Mouse (Mus musculus): ENCODE data around the gene Ogdh. TPM values are rescaled to one million over a fixed set of nuclear protein-coding genes. Genes with fewer than 3 reads are reported as not detected.

Ogdh gene
- polyA plus RNA-seq, 1 experiment from 2014 or later = 91.2 TPM

Small RNA genes lying within 50 kb of the gene (microRNA-seq; reads per million reads assigned to microRNA genes)
- 1.2 reads per million for gene Mir7651

Other genes starting within 250 kb of the Ogdh start
- 0.55 and 0.67 TPM in 2 replicates for gene Camk2b, start 225.3 kb upstream of the Ogdh start, polyA plus RNA-seq (2014; fragmentation: Nextera tagmentation; extraction: Ambion mirVana)
- gene A730071L15Rik, start 91.6 kb upstream of the Ogdh start, polyA plus RNA-seq (2014; fragmentation: Nextera tagmentation; extraction: Ambion mirVana) = 0.17 and 0.67 TPM in 2 replicates
- gene Nudcd3, start 91.2 kb upstream of the Ogdh start, polyA plus RNA-seq (2014; fragmentation: Nextera tagmentation; extraction: Ambion mirVana) = 41.7 and 45.4 TPM in 2 replicates
- 0.07 TPM in 1 of 2 replicates, not detected in the other for gene Npc1l1, start 61.5 kb upstream of the Ogdh start, polyA plus RNA-seq (2014; fragmentation: Nextera tagmentation; extraction: Ambion mirVana)
- 114 and 117 TPM in 2 replicates for gene Ddx56, start 23.9 kb upstream of the Ogdh start, polyA plus RNA-seq (2014; fragmentation: Nextera tagmentation; extraction: Ambion mirVana)
- 114 TPM in 2 replicates for gene Tmed4, start 16.8 kb upstream of the Ogdh start, polyA plus RNA-seq (2014; fragmentation: Nextera tagmentation; extraction: Ambion mirVana)
- gene Zmiz2, start 97.4 kb downstream of the Ogdh start, polyA plus RNA-seq (2014; fragmentation: Nextera tagmentation; extraction: Ambion mirVana) = 11.2 and 13.5 TPM in 2 replicates
- gene Ppia, start 123.8 kb downstream of the Ogdh start, polyA plus RNA-seq (2014; fragmentation: Nextera tagmentation; extraction: Ambion mirVana) = 5,871 and 5,955 TPM in 2 replicates
- 866 and 905 TPM in 2 replicates for gene H2afv, start 152.8 kb downstream of the Ogdh start, polyA plus RNA-seq (2014; fragmentation: Nextera tagmentation; extraction: Ambion mirVana)
- gene Purb, start 184.3 kb downstream of the Ogdh start, polyA plus RNA-seq (2014; fragmentation: Nextera tagmentation; extraction: Ambion mirVana) = 15.3 and 16.4 TPM in 2 replicates
- 0.64 and 0.74 TPM in 2 replicates for gene Myo1g, start 229.3 kb downstream of the Ogdh start, polyA plus RNA-seq (2014; fragmentation: Nextera tagmentation; extraction: Ambion mirVana)

Data from limb, embryonic 11.5 days (tissue).